Mouse (Mus musculus): ENCODE results near the gene Map3k12. TPM values are rescaled to one million over a fixed set of nuclear protein-coding genes. Genes with fewer than 3 reads are reported as not detected.

Gene Map3k12
- polyA plus RNA-seq, 1 experiment from 2014 or later, result 7.9 TPM

GRCm38 (mm10) chr15:102517976-102518858 lies 1.4 kb upstream of the Map3k12 start, which contains the start of gene Tarbp2:
Gene Tarbp2 (plus strand): TSS chr15:102518192.
- peaks cover 7% of the 10 kb centered on the region; the same call in 1 of the 2 replicates for H3K36me3 ChIP-seq (ENCODE audit: control insufficient read depth, insufficient read depth, low read length)
- no peaks in the 10 kb centered on the region for H3K27me3 ChIP-seq (replicated peaks; ENCODE audit: control insufficient read depth, insufficient read depth, low read length)
- H3K9me3 ChIP-seq (ENCODE audit: control insufficient read depth, low read length), result no peaks in the 10 kb centered on the region
- DNase-seq (ENCODE audit: low spot score) (peak; percentile 99), ATAC-seq (replicated peaks; ENCODE audit: low FRiP score) (peak; percentile 92)
- peak within 1 kb of the TSS; percentile 98 for H3K27ac ChIP-seq (ENCODE audit: low read depth, low read length)
- H3K4me2 ChIP-seq, result peak within 1 kb of the TSS; percentile 96
- H3K4me1 ChIP-seq (replicated peaks; ENCODE audit: control insufficient read depth, insufficient read depth, low read length), result peaks cover 28% of the 10 kb centered on the region
- WGBS, result under 1% methylated on average over 60 of the region's 60 CpGs
- peak within 1 kb of the TSS; percentile 94 for H3K9ac ChIP-seq (ENCODE audit: low read depth, low read length)
- peak within 1 kb of the TSS; percentile 77 for H3K4me3 ChIP-seq (ENCODE audit: low read depth, low read length)

- Histone ChIP-seq H3K9me3 (ENCODE audit: control insufficient read depth, low read length) (no peaks in the 10 kb centered on the region), H3K4me2 (peak overlapping the region; percentile 96), H3K27me3 (replicated peaks; ENCODE audit: control insufficient read depth, insufficient read depth, low read length) (no peaks in the 10 kb centered on the region), H3K4me3 (ENCODE audit: low read depth, low read length) (peak overlapping the region; percentile 77), H3K27ac (ENCODE audit: low read depth, low read length) (peak overlapping the region; percentile 70; the same call in 1 of the 2 replicates), H3K4me1 (replicated peaks; ENCODE audit: control insufficient read depth, insufficient read depth, low read length) (peaks cover 28% of the 10 kb centered on the region), H3K36me3 (ENCODE audit: control insufficient read depth, insufficient read depth, low read length) (peaks cover 7% of the 10 kb centered on the region; the same call in 1 of the 2 replicates), H3K9ac (ENCODE audit: low read depth, low read length) (peak overlapping the region; percentile 42)
- DNase-seq (ENCODE audit: low spot score) (no peak), ATAC-seq (replicated peaks; ENCODE audit: low FRiP score) (no peak)
- WGBS, result 0% methylated on average over 10 of the region's 10 CpGs
Observed at GRCm38 (mm10) chr15:102517631-102517975, 739 bp upstream of the Map3k12 start.

GRCm38 (mm10) chr15:102516293-102516692 lies 571 bp downstream of the Map3k12 start:
- Histone ChIP-seq H3K4me2 (peak overlapping the region; percentile 96), H3K9ac (ENCODE audit: low read depth, low read length) (peak overlapping the region; percentile 42), H3K4me3 (ENCODE audit: low read depth, low read length) (peak overlapping the region; percentile 77), H3K27ac (ENCODE audit: low read depth, low read length) (peak overlapping the region; percentile 70; the same call in 1 of the 2 replicates), H3K4me1 (replicated peaks; ENCODE audit: control insufficient read depth, insufficient read depth, low read length) (peaks cover 32% of the 10 kb centered on the region), H3K9me3 (ENCODE audit: control insufficient read depth, low read length) (no peaks in the 10 kb centered on the region), H3K36me3 (ENCODE audit: control insufficient read depth, insufficient read depth, low read length) (peaks cover 3% of the 10 kb centered on the region; the same call in 1 of the 2 replicates), H3K27me3 (replicated peaks; ENCODE audit: control insufficient read depth, insufficient read depth, low read length) (no peaks in the 10 kb centered on the region)
- DNase-seq (ENCODE audit: low spot score) (no peak), ATAC-seq (replicated peaks; ENCODE audit: low FRiP score) (no peak)
- 7% methylated on average over 12 of the region's 12 CpGs for WGBS

GRCm38 (mm10) chr15:102515791-102516190 lies 1.1 kb downstream of the Map3k12 start:
- DNase-seq (ENCODE audit: low spot score), result no peak
- H3K9ac ChIP-seq (ENCODE audit: low read depth, low read length), result no peak overlapping the region

GRCm38 (mm10) chr15:102515261-102515660 lies 1.6 kb downstream of the Map3k12 start:
- peaks cover 31% of the 10 kb centered on the region for H3K4me1 ChIP-seq (replicated peaks; ENCODE audit: control insufficient read depth, insufficient read depth, low read length)
- 70% methylated on average over 2 of the region's 2 CpGs for WGBS
- no peak overlapping the region for H3K9ac ChIP-seq (ENCODE audit: low read depth, low read length)
- H3K4me2 ChIP-seq, result no peak overlapping the region
- no peak overlapping the region for H3K4me3 ChIP-seq (ENCODE audit: low read depth, low read length)
- H3K27me3 ChIP-seq (replicated peaks; ENCODE audit: control insufficient read depth, insufficient read depth, low read length), result no peaks in the 10 kb centered on the region
- DNase-seq (ENCODE audit: low spot score) (peak; percentile 22), ATAC-seq (replicated peaks; ENCODE audit: low FRiP score) (no peak)
- H3K27ac ChIP-seq (ENCODE audit: low read depth, low read length), result no peak overlapping the region
- H3K36me3 ChIP-seq (ENCODE audit: control insufficient read depth, insufficient read depth, low read length), result no peaks in the 10 kb centered on the region
- no peaks in the 10 kb centered on the region for H3K9me3 ChIP-seq (ENCODE audit: control insufficient read depth, low read length)

More at GRCm38 (mm10) chr15:102515791-102516190, 1.1 kb downstream of the Map3k12 start:
- Histone ChIP-seq H3K4me1 (replicated peaks; ENCODE audit: control insufficient read depth, insufficient read depth, low read length) (peaks cover 36% of the 10 kb centered on the region), H3K4me2 (peak overlapping the region; percentile 96), H3K4me3 (ENCODE audit: low read depth, low read length) (peak overlapping the region; percentile 77), H3K36me3 (ENCODE audit: control insufficient read depth, insufficient read depth, low read length) (peaks cover 3% of the 10 kb centered on the region; the same call in 1 of the 2 replicates), H3K27ac (ENCODE audit: low read depth, low read length) (no peak overlapping the region), H3K27me3 (replicated peaks; ENCODE audit: control insufficient read depth, insufficient read depth, low read length) (no peaks in the 10 kb centered on the region), H3K9me3 (ENCODE audit: control insufficient read depth, low read length) (no peaks in the 10 kb centered on the region)
- 74% methylated on average over 4 of the region's 4 CpGs for WGBS
- ATAC-seq (replicated peaks; ENCODE audit: low FRiP score), result no peak

GRCm38 (mm10) chr15:102513004-102513403 lies 3.9 kb downstream of the Map3k12 start:
- Histone ChIP-seq H3K9me3 (ENCODE audit: control insufficient read depth, low read length) (no peaks in the 10 kb centered on the region), H3K36me3 (ENCODE audit: control insufficient read depth, insufficient read depth, low read length) (no peaks in the 10 kb centered on the region), H3K9ac (ENCODE audit: low read depth, low read length) (no peak overlapping the region), H3K4me2 (no peak overlapping the region), H3K27ac (ENCODE audit: low read depth, low read length) (no peak overlapping the region), H3K4me1 (replicated peaks; ENCODE audit: control insufficient read depth, insufficient read depth, low read length) (peaks cover 23% of the 10 kb centered on the region), H3K4me3 (ENCODE audit: low read depth, low read length) (no peak overlapping the region), H3K27me3 (replicated peaks; ENCODE audit: control insufficient read depth, insufficient read depth, low read length) (no peaks in the 10 kb centered on the region)
- ATAC-seq (replicated peaks; ENCODE audit: low FRiP score) (no peak), DNase-seq (ENCODE audit: low spot score) (no peak)
- WGBS, result 69% methylated on average over 3 of the region's 3 CpGs

GRCm38 (mm10) chr15:102512471-102512870 lies 4.4 kb downstream of the Map3k12 start:
- ATAC-seq (replicated peaks; ENCODE audit: low FRiP score), result no peak
- Histone ChIP-seq H3K9ac (ENCODE audit: low read depth, low read length) (no peak overlapping the region), H3K9me3 (ENCODE audit: control insufficient read depth, low read length) (no peaks in the 10 kb centered on the region), H3K27ac (ENCODE audit: low read depth, low read length) (no peak overlapping the region), H3K27me3 (replicated peaks; ENCODE audit: control insufficient read depth, insufficient read depth, low read length) (no peaks in the 10 kb centered on the region), H3K4me3 (ENCODE audit: low read depth, low read length) (no peak overlapping the region), H3K36me3 (ENCODE audit: control insufficient read depth, insufficient read depth, low read length) (no peaks in the 10 kb centered on the region), H3K4me2 (no peak overlapping the region; the same call in 1 of the 2 replicates), H3K4me1 (replicated peaks; ENCODE audit: control insufficient read depth, insufficient read depth, low read length) (peaks cover 23% of the 10 kb centered on the region)
- no peak for DNase-seq (ENCODE audit: low spot score)

GRCm38 (mm10) chr15:102512010-102512409 lies 4.9 kb downstream of the Map3k12 start:
- Histone ChIP-seq H3K9ac (ENCODE audit: low read depth, low read length) (no peak overlapping the region), H3K27ac (ENCODE audit: low read depth, low read length) (0 out of 2 replicates have a peak overlapping the region, but pooled peaks have one; percentile 30), H3K4me2 (peak overlapping the region; percentile 89), H3K4me1 (replicated peaks; ENCODE audit: control insufficient read depth, insufficient read depth, low read length) (peaks cover 23% of the 10 kb centered on the region), H3K27me3 (replicated peaks; ENCODE audit: control insufficient read depth, insufficient read depth, low read length) (no peaks in the 10 kb centered on the region), H3K9me3 (ENCODE audit: control insufficient read depth, low read length) (no peaks in the 10 kb centered on the region), H3K36me3 (ENCODE audit: control insufficient read depth, insufficient read depth, low read length) (no peaks in the 10 kb centered on the region), H3K4me3 (ENCODE audit: low read depth, low read length) (no peak overlapping the region)
- ATAC-seq (replicated peaks; ENCODE audit: low FRiP score) (no peak), DNase-seq (ENCODE audit: low spot score) (no peak)
- 48% methylated on average over 5 of the region's 5 CpGs for WGBS

Data from liver, embryonic 11.5 days (tissue).